Mouse (Mus musculus): ENCODE data around the gene Ccdc36. TPM values are rescaled to one million over a fixed set of nuclear protein-coding genes. Genes with fewer than 3 reads are reported as not detected.

The Ccdc36 gene
- polyA plus RNA-seq, 1 experiment: not detected

GRCm38 (mm10) chr9:108401186-108401960 is 26.9 kb downstream of the Ccdc36 start:
- TF ChIP-seq CTCF (IDR thresholded peaks at IDR 0.05; ENCODE audit: extremely low read depth, insufficient read depth, insufficient read length, insufficient replicate concordance): no peak
- TF ChIP-seq POLR2A (IDR thresholded peaks at IDR 0.05; ENCODE audit: low read depth, low read length): no peak
- H3K4me3 ChIP-seq (ENCODE audit: extremely low read depth, insufficient read depth, insufficient read length): no peak overlapping the region
- no peaks in the 10 kb centered on the region for H3K4me1 ChIP-seq (ENCODE audit: control insufficient read depth, insufficient read depth, insufficient read length)
- H3K36me3 ChIP-seq (ENCODE audit: control insufficient read depth, insufficient read depth, low read length): no peaks in the 10 kb centered on the region
- H3K27ac ChIP-seq (ENCODE audit: insufficient read depth, low read length): no peak overlapping the region
- H3K27me3 ChIP-seq (ENCODE audit: control insufficient read depth, insufficient read depth, low read length): no peaks in the 10 kb centered on the region
- 86% methylated on average over 7 of the region's 7 CpGs for WGBS
- no peak for DNase-seq (ENCODE audit: low read depth in 1 of 2, low spot score in 2 of 2)

- TF ChIP-seq POLR2A (IDR thresholded peaks at IDR 0.05; ENCODE audit: low read depth, low read length) (no peak), CTCF (IDR thresholded peaks at IDR 0.05; ENCODE audit: extremely low read depth, insufficient read depth, insufficient read length, insufficient replicate concordance) (no peak)
- Histone ChIP-seq H3K36me3 (ENCODE audit: control insufficient read depth, insufficient read depth, low read length) (peaks cover 4% of the 10 kb centered on the region; the same call in 1 of the 2 replicates), H3K27me3 (ENCODE audit: control insufficient read depth, insufficient read depth, low read length) (no peaks in the 10 kb centered on the region), H3K27ac (ENCODE audit: insufficient read depth, low read length) (no peak overlapping the region), H3K4me3 (ENCODE audit: extremely low read depth, insufficient read depth, insufficient read length) (no peak overlapping the region), H3K4me1 (ENCODE audit: control insufficient read depth, insufficient read depth, insufficient read length) (no peaks in the 10 kb centered on the region)
- DNase-seq (ENCODE audit: low read depth in 1 of 2, low spot score in 2 of 2): no peak
- 94% methylated on average over 3 of the region's 3 CpGs for WGBS
Observed at GRCm38 (mm10) chr9:108398324-108398723, 30.0 kb downstream of the Ccdc36 start.

GRCm38 (mm10) chr9:108395427-108395826 is 32.9 kb downstream of the Ccdc36 start:
- Histone ChIP-seq H3K27ac (ENCODE audit: insufficient read depth, low read length) (no peak overlapping the region), H3K4me1 (ENCODE audit: control insufficient read depth, insufficient read depth, insufficient read length) (no peaks in the 10 kb centered on the region), H3K27me3 (ENCODE audit: control insufficient read depth, insufficient read depth, low read length) (no peaks in the 10 kb centered on the region), H3K4me3 (ENCODE audit: extremely low read depth, insufficient read depth, insufficient read length) (no peak overlapping the region), H3K36me3 (ENCODE audit: control insufficient read depth, insufficient read depth, low read length) (peaks cover 24% of the 10 kb centered on the region)
- WGBS: 92% methylated on average over 1 of the region's 1 CpGs
- no peak for DNase-seq (ENCODE audit: low read depth in 1 of 2, low spot score in 2 of 2)
- TF ChIP-seq POLR2A (IDR thresholded peaks at IDR 0.05; ENCODE audit: low read depth, low read length) (no peak), CTCF (IDR thresholded peaks at IDR 0.05; ENCODE audit: extremely low read depth, insufficient read depth, insufficient read length, insufficient replicate concordance) (no peak)

- H3K36me3 ChIP-seq (ENCODE audit: control insufficient read depth, insufficient read depth, low read length): peaks cover 32% of the 10 kb centered on the region
- H3K4me3 ChIP-seq (ENCODE audit: extremely low read depth, insufficient read depth, insufficient read length): no peak overlapping the region
- H3K27ac ChIP-seq (ENCODE audit: insufficient read depth, low read length): no peak overlapping the region
- H3K27me3 ChIP-seq (ENCODE audit: control insufficient read depth, insufficient read depth, low read length): no peaks in the 10 kb centered on the region
- no peak for DNase-seq (ENCODE audit: low read depth in 1 of 2, low spot score in 2 of 2)
- no peak for TF ChIP-seq CTCF (IDR thresholded peaks at IDR 0.05; ENCODE audit: extremely low read depth, insufficient read depth, insufficient read length, insufficient replicate concordance)
- TF ChIP-seq POLR2A (IDR thresholded peaks at IDR 0.05; ENCODE audit: low read depth, low read length): no peak
- WGBS: 96% methylated on average over 6 of the region's 6 CpGs
- no peaks in the 10 kb centered on the region for H3K4me1 ChIP-seq (ENCODE audit: control insufficient read depth, insufficient read depth, insufficient read length)
Observed at GRCm38 (mm10) chr9:108394191-108394590, 34.1 kb downstream of the Ccdc36 start.

- Histone ChIP-seq H3K27ac (ENCODE audit: insufficient read depth, low read length) (no peak within 1 kb of the TSS), H3K4me3 (ENCODE audit: extremely low read depth, insufficient read depth, insufficient read length) (no peak within 1 kb of the TSS), H3K4me1 (ENCODE audit: control insufficient read depth, insufficient read depth, insufficient read length) (no peaks in the 10 kb centered on the region), H3K27me3 (ENCODE audit: control insufficient read depth, insufficient read depth, low read length) (no peaks in the 10 kb centered on the region), H3K36me3 (ENCODE audit: control insufficient read depth, insufficient read depth, low read length) (peaks cover 41% of the 10 kb centered on the region)
- no peak for DNase-seq (ENCODE audit: low read depth in 1 of 2, low spot score in 2 of 2)
- 92% methylated on average over 18 of the region's 18 CpGs for WGBS
- TF ChIP-seq POLR2A (IDR thresholded peaks at IDR 0.05; ENCODE audit: low read depth, low read length): no peak
- no peak for TF ChIP-seq CTCF (IDR thresholded peaks at IDR 0.05; ENCODE audit: extremely low read depth, insufficient read depth, insufficient read length, insufficient replicate concordance)
Observed at GRCm38 (mm10) chr9:108392676-108393075, 35.6 kb downstream of the Ccdc36 start, which contains the start of gene 1700102P08Rik. Gene 1700102P08Rik (plus strand): TSS chr9:108392805.

- H3K4me3 ChIP-seq (ENCODE audit: extremely low read depth, insufficient read depth, insufficient read length): no peak overlapping the region
- H3K4me1 ChIP-seq (ENCODE audit: control insufficient read depth, insufficient read depth, insufficient read length): no peaks in the 10 kb centered on the region
- 76% methylated on average over 6 of the region's 6 CpGs for WGBS
- H3K27ac ChIP-seq (ENCODE audit: insufficient read depth, low read length): no peak overlapping the region
- no peaks in the 10 kb centered on the region for H3K27me3 ChIP-seq (ENCODE audit: control insufficient read depth, insufficient read depth, low read length)
- peaks cover 68% of the 10 kb centered on the region for H3K36me3 ChIP-seq (ENCODE audit: control insufficient read depth, insufficient read depth, low read length)
- no peak for TF ChIP-seq POLR2A (IDR thresholded peaks at IDR 0.05; ENCODE audit: low read depth, low read length)
- no peak for TF ChIP-seq CTCF (IDR thresholded peaks at IDR 0.05; ENCODE audit: extremely low read depth, insufficient read depth, insufficient read length, insufficient replicate concordance)
- no peak for DNase-seq (ENCODE audit: low read depth in 1 of 2, low spot score in 2 of 2)
Observed at GRCm38 (mm10) chr9:108389220-108389619, 39.1 kb downstream of the Ccdc36 start.

- no peak overlapping the region for H3K4me3 ChIP-seq (ENCODE audit: extremely low read depth, insufficient read depth, insufficient read length)
- TF ChIP-seq POLR2A (IDR thresholded peaks at IDR 0.05; ENCODE audit: low read depth, low read length) (no peak), CTCF (IDR thresholded peaks at IDR 0.05; ENCODE audit: extremely low read depth, insufficient read depth, insufficient read length, insufficient replicate concordance) (no peak)
- DNase-seq (ENCODE audit: low read depth in 1 of 2, low spot score in 2 of 2): no peak
- no peaks in the 10 kb centered on the region for H3K27me3 ChIP-seq (ENCODE audit: control insufficient read depth, insufficient read depth, low read length)
- H3K4me1 ChIP-seq (ENCODE audit: control insufficient read depth, insufficient read depth, insufficient read length): no peaks in the 10 kb centered on the region
- WGBS: 95% methylated on average over 10 of the region's 10 CpGs
- peaks cover 72% of the 10 kb centered on the region for H3K36me3 ChIP-seq (ENCODE audit: control insufficient read depth, insufficient read depth, low read length)
- no peak overlapping the region for H3K27ac ChIP-seq (ENCODE audit: insufficient read depth, low read length)
Observed at GRCm38 (mm10) chr9:108388601-108389000, 39.7 kb downstream of the Ccdc36 start.
